Mouse (Mus musculus) gastrocnemius, adult 8-10 months (tissue): ENCODE results near the gene Etv6. TPM values are rescaled to one million over a fixed set of nuclear protein-coding genes. Genes with fewer than 3 reads are reported as not detected.

ENCODE experiments used
- DNase-seq, 2 experiments: peaks; one replicate each; pipeline ENCODE4 v3.0.0; 2022; ENCODE audit warnings: low spot score in 2 of 2
- total RNA-seq, 4 experiments: library from RNA; stranded (reverse); gene quantifications; 2 replicates each; pipeline ENCODE4 v1.2.4; 2022

Etv6 gene
- total RNA-seq, 4 experiments from 2014 or later = 5.1 to 10.3 (median 6.3) TPM

DNA sequence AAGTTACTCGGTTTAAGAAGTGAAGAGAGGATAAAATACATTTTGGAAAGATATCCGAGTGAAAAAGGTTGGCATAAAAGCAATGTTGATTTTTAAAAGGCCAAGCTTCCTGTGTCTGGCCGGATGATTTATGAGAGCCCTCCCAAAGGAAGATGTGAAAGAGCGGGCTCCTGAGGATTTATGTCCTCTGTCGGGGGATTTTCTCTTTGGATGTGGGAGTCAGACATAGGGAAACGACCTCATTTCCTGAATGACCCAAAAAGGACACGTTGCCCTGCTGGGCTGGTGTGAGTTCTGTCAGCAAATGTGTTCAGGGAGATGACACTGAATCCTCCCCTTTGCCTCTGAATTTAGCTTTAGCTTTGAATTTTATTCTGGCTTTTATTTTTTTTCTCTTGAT, 8.0 kb downstream of the Etv6 start:
- no peak for DNase-seq

DNA sequence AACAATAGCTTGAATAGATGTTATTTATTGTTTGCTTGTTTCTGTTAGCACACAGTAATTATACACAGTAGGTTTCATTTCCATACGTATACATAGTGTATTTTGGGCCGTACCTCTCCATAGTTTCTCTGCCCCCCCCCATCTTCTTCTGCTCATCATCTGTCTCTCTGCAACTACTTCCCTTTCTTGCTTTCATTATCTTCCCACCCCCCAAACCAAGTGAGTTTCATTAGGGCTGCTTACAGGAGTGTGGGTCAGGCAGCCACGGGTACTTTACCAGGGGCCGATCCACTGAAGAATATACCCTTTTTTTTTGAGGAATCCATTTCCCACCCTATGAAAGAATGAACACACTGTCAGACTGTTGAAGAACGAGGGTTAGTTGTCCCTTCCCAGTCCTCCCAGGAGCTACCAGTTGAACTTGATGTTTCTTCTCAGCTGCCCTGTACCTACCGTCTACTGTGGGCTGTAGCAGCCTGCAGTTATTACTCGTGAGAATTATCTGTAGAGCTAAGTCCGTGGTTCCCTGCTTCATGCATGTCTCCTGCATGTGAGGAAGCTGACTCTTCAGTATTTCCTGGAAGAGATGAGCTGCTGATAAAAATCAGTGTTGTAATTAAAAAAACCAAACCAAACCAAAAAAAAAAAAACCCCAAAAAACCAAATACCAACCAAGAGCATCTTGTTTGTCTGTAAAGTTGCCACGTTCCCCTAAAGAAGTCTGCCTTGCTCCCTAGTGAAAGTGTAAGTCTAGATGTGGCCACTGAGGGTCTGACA, 9.8 kb downstream of the Etv6 start:
- no peak for DNase-seq

DNA sequence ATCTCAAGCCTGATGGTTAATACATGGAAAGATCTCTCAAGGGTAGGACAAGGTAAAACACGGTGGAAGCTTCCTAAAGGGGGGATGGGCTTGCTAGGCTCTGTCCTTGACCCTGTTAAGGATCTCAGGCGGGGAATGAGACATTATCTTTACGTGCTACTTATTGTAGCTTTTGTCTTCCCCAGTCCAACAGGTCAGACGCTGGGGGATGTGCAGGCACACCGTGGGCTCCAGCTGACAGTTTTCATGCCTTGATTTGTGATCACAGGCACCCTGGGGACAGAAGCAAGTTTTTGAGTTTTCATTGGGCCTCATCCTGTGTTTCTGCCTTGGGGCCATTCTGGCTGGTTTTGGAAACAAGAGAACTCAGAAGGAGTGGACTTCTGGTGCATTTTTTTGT, 10.6 kb downstream of the Etv6 start:
- DNase-seq = no peak

DNA sequence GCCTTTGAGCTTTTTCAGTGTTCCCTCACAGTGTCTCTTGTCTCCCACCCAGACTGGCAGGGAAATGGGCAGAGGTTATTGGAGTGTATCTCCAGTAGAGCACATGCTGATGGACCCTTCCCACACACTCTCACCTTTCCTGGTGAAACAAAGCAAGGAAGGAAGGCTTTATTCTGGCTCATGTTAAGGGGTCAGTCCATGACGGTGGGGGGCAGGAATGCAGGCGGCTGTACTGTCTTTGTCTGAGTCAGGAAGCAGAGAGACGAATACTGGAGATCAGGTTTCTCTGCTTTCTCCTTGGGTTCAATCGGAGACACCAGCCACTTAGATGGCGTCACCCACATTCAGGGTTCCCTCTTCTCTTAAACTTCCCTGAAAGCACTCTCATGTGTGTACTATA, 11.7 kb downstream of the Etv6 start:
- DNase-seq = no peak

DNA sequence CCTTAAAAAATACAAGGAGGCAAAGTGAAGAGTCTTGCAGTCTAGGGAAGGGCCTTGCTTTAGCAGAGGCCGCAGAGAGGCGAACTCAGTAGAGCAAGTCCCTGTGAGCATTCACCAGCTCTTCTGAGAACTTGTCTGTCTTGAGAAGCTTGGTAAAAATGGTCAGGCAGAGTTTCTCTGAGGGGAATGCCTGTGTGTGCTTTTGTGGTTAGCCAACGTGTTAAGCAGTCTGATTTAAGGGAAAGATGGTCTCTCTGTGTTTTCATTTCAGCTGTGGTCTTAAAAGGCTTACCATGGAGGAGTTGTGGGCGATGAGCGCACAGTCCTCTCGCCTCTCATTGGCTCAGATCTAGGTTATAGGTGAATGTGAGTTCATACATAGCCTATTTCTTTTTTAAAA, 12.5 kb downstream of the Etv6 start:
- no peak for DNase-seq

DNA sequence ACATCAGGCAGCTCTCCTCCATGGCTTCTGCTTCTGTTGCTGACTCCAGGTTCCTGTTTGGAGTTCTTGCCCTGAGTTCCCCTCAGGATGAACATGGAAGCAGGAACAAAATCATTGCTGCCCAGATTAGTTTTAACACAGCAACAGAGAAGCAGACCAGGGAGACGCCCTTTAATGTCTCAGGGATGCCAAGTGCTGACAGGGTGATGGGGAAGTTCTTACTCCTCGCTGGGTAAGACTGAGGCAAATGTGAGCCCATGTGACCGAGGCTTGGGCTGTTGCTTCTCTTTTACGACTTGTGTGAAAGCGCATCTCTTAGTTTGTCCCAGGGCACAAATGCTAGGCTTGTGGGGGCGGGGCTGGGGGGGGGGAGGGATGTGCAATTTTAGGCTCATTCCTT, 13.5 kb downstream of the Etv6 start:
- no peak for DNase-seq

DNA sequence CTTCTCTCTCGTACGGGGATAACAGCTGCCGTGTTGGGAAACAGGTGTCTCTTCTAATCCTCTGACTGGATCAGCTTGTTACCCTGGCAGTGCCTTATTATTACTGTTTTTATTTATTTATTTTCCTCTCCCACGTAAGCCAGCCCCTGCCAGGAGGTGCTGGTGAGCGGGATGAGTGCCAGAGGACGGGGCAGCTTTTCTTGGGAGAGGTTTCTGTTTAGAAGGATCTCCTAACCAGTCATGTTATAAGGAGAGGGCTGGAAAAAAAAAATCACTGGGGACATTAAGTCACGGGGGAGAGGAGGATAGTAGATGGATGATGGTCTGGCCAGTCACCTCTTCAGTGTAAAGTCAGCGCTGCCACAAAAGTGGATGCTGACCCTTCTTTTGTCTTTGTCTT, 15.0 kb downstream of the Etv6 start:
- no peak for DNase-seq

DNA sequence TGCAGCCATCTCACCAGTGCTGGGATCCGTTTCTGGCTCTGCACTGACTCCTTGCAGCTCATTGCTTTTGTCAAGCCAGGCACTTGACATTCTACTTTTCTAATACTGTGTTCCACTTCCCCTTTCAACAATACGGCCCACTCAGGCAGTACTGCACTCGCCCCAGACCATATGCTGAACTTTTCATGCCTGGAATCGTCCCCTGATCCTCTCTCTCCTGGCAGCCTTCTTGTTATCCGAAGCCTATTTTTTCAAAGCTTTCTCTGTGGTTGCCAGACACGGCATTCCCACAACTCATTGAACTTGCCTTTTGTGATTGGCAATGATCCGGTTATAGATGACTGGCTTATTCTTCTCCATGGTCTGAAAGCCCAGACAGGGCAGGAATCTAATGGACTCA, 16.4 kb downstream of the Etv6 start:
- no peak for DNase-seq

DNA sequence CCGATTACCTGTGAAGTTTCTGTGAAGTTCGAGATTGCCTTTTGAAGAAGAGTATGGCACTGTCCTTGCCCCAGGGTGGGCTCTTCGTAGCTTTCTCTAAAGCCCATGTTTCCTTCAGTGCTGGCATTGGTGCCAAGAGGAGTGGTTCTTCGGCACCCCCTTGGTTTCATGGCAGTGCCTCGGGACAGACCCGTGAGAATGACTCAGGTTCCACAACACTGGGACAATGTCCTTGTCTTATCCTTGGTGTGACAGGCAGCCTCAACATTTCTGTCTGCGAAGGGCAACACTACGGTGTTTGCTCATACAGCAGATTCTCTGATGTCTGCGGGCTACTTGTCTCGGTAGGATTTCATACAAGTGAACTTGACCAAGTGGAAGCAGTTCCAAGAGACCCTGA, 17.6 kb downstream of the Etv6 start:
- DNase-seq = no peak

DNA sequence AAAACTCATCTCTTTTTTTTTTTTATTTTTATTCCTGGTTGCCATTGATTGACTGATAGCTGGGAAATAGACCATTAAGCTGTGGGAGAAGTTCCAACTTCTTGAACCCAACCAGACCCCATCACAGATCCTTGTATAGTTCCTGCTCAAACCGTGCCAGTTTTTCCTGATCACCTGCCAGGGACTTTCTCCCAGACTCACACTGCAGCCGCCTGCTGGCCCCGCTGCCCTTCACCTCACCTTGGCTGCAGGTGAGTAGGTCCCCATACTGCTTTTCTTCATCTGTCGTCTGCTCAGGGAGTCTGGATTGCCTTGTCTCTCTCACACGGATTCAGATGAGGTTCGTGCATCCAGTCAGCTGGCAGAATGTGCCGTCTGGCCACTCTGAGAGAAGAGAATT, 18.1 kb downstream of the Etv6 start:
- DNase-seq = no peak

DNA sequence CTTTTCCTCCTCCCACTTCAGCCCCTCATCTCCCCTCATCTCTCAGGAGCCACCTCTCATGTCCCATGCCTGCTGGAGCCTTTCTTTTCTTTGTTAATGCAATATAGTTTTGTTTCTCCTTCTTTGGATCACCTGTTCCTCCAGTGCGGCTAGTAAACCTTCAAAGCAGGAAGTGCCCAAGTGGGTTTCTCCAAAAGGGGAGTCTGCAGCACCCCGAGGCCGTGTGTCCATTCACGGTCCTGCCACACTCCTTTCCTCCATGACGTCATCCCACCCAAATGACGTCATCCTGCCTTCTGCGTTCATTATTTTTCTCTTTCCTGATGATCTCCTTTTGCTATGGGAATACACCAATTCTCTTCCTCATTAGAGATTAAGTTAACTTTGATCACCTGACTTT, 20.1 kb downstream of the Etv6 start:
- DNase-seq = no peak

DNA sequence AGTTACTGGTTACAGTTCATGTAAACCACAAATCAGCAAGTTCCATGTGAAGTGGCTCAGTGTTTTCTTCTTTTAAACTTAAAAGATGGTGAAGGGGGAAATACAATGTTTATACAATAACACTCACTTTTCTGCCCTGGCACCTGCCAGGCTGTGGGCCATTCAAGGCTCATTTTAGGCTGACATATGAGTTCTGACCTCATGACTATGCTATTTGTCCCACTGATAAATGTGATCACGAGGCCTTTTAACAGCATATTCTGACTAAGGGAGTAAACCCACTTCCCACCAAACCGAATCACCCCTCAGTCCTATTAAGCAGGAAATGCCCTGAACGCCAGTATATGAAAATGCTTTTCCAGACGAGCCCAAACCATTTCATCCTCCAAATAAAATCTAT, 23.0 kb downstream of the Etv6 start:
- no peak for DNase-seq

DNA sequence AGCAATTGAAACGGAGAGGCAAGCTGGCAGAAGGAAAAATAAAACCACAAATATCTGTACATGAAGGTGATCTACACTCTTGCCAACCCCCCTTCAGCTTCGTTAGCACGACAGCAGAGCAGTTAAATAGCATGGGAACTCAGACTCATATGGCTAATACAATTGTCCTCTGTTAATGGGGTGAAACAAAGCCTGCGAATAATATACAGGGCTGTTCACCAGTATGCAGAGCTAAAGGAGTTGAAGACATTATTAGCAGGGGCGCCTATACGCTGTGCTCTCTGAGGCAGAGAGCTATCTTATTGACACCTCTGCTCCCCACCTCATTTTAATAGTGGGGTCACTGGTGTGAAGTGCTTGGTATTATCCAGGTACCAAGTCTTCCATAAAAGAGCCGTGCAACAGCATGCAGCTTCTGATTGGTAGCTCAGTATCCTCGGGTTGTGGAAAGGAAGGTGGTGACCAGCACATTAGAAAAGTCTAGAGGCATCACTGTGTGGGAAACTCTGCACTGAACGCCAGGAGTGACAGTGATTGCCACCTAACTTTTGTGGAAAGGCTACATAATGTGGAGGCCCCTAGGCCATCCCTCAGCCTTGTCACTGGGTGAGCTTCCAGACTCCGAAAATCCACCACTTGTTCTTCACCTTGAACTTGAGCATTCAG, 23.5 kb downstream of the Etv6 start:
- DNase-seq = no peak

DNA sequence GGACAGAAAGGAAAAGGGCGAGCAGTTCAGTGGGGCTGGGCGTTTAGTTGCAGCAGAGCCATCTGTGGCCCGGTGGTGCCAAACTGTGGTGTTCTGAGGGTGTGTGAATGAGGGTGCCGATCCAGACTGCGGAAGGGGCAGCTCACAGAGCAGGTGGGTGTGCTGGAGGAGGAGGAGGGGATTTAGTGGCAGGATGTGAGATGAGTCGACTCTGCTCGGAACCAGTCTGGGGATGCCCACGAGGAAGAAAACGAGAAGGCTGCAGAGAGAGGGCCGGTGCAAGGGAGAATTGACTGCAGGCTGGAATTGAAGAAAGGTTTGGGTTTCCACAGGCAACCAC, 24.0 kb downstream of the Etv6 start:
- no peak for DNase-seq

DNA sequence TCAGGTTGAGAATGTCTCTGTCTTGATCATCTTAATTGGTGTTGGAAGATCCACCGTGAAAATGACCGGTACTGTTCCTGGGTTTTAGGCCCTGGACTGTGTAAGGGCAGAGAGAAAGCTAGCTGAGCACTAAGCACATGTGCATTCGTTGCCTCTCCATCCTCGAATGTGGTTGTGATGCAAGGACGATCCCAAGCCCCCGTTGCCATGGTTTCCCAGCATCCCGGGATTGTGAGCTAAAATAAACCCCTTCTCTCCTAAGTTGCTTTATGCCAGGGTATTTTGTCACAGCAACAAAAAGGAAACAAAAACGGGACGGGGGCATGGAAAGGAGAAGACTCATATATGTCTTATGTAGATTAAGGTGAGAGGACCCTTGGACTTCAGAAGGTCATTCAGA, 24.5 kb downstream of the Etv6 start:
- DNase-seq = no peak

DNA sequence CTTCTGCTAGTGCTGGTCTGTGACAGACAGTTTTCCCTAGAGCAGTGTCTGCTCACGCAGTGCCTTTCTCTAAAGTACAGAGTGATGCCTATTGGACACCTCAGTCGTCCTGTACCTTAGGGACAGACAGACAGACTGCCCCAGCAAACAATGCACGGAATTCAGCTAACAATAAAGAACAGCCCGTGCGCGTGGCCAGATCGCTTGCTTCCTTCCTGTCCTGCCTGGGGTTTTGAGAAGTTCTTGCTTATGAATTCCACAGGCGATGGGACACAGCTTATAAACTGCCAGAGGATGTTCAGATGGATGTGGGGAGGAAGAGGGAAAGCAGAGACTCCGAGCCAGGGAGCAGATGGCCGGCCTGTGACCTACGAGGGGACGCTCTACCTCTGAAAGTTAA, 25.3 kb downstream of the Etv6 start:
- DNase-seq = no peak

DNA sequence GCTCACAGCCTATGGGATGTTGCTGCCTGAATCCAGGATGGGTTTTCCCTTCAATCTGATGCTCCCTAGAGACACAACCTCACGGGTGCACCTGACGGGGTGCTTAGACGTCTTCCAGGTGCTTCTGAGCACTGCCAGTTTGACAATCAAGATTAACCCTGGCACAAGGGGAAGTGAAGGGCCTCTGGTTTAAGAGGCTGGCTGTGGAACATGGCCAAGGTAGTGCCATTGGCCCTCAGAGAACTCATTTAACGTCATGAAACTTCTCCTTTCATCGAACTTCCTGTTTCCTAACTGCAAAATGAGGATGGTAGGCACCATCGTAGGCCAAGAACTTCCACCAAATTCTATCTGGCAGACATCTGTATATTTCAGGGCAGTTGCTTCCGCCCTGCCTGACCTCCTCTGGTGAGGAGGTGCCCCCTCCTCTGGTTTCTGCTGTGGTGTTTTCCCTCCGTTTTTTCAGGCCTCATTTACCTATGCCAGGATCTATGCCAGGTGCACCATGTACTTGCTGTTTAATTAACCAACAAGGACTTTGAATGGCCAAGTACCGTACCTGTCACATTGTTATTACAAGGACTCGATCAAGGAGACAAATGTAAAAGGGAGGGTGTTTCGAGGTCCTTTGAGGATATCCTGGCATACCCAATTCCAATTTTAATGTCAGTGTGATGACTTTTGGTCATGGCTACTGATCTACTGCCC, 29.7 kb downstream of the Etv6 start:
- DNase-seq = no peak

DNA sequence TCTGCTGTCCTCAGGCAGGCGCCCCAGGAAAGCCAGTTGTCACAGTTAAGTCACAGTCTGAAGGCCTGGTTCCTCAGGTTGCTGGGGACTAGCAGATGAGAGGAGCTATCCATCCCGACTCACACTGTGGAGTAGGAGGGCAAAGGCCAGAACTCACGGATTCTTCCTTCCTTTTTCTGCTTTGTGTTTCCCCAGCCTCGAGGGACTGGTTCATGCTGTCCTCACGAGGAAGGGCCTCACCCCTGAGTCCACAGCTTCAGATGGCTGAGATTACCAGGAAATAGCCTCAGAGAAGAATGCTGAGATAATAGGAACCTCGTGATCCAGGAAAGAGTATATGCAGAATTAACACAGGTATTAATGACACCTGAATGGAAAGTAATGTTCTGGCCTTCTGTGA, 30.6 kb downstream of the Etv6 start:
- no peak for DNase-seq

DNA sequence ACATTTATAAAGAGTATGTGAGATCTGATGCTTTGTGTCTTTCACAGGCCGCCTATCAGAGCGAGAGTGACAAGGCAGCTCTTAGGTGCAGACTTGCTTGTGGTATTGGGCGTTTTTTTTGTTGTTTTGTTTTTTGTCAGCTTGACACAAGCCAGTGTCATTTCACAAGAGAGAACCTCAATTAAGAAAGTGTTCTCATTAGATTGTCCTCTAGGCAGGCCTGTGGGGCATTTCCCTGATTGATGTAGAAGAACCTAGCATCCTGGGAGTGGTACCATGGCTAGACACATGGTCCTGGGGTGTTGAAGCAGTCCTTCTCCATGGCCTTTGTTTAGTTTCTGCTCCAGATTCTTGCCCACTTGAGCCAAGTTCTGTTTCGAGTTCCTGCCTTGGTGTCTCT, 31.5 kb downstream of the Etv6 start:
- no peak for DNase-seq

DNA sequence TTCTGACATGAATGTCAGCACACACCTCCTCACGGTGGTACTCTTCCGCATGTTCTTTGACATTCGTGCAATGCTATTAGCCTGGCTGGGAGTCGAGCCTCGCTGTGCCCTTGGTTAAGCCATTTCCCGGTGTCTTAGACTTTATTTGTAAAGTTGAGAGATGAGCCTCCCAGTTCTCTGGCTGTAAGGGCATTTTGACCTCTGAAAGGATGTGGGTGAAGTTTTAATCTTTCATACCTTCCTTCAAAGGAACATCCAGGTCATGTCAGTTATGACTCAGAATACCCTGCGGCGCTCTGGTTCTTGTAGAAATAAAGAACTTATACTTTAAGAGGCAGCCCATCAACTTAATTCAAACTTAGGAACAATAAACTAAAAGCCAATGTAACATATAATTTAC, 32.0 kb downstream of the Etv6 start:
- no peak for DNase-seq

DNA sequence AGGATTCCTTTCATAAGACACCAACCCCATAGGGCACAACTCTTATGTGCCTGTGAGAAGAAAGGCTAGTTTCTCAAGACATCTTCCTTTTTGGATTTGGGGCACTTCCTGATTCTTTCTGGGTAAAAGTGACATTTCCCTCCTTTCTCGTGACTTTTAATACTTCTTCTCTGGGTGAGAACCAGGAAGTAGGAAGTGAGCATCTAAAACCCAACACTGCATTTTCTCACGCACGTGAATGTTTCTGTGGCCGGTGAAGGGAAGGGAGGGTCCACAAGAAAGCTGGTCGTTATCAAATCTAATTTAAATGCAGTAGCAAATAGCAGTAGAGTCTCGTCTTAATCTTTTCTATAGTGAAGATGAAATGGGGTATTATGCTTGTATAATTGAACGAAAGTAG, 36.9 kb downstream of the Etv6 start:
- no peak for DNase-seq

DNA sequence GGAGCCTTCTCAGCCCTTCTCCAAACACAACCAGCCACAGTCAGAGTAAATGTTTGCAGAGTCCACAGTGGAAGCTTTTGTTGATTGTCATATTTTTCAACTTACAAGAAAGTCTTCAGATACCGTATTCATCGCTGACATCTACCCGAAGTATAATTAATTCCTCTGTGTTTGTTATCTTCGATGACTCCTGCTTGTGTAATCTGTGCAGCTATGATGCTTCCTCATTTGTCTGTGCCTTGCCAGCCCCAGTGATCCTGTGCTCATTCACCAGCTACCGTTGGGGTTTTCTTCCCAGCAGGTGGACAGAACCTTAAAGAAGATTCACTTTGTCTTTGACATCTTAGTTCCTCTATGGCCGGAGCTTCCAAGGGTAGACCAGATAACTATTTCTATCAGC, 37.4 kb downstream of the Etv6 start:
- DNase-seq = no peak

DNA sequence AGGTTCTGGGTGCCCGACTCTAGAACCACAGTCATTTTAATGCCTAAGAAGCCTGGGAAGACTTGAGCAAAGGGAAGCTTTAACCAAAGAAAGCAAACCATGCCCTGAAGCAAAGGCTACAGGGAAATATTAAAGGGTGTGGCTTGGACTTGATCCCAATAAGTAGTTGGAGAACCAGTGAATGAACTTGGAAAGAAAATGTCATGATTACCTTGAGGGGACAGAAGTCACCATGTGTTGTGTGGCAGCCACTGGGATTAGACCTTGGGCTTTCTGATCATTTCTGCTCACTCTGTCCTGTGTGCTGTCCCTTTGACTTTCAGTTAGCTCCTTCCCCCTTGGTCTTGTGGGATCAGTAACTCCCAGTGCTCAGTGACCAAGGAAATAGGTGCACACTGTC, 38.9 kb downstream of the Etv6 start:
- DNase-seq = no peak
